Mouse (Mus musculus) MEL (cell line): ENCODE measurements at regions not wholly inside any gene's neighbourhood (a gene's known extent, or its start where the extent isn't known, plus 50 kb on each side); places are given as distances from the start of the nearest gene placed in this dataset.

ENCODE experiments used
- CTCF ChIP-seq, 3 experiments: IDR thresholded peaks in 2 of 3; conservative IDR thresholded peaks in 1 of 3; 2 replicates each; pipeline ENCODE4 v1.5.1; 2011 to 2012; ENCODE audit warnings: low read length in 3 of 3, low read depth in 2 of 3, mild to moderate bottlenecking in 2 of 3, improper control_type of control experiment in 1 of 3, inconsistent platforms in 1 of 3, mixed read lengths in 1 of 3, moderate library complexity in 1 of 3; ENCODE audit not compliant: control insufficient read depth in 1 of 3, insufficient read depth in 1 of 3, poor library complexity in 1 of 3, severe bottlenecking in 1 of 3
- EP300 ChIP-seq, 2 experiments: IDR thresholded peaks; 2 replicates each; pipeline ENCODE4 v1.6.1; 2011; ENCODE audit warnings: improper control_type of control experiment in 2 of 2, low read length in 2 of 2, low read depth in 1 of 2, mild to moderate bottlenecking in 1 of 2
- GATA1 ChIP-seq: IDR thresholded peaks from 2 replicates; pipeline ENCODE4 v1.6.1; 2011; ENCODE audit warnings: low read depth, low read length, improper control_type of control experiment
- MXI1 ChIP-seq: IDR thresholded peaks from 2 replicates; pipeline ENCODE4 v1.6.1; 2011; ENCODE audit warnings: mild to moderate bottlenecking, low read depth, low read length, improper control_type of control experiment
- POLR2A ChIP-seq, 2 experiments: IDR thresholded peaks; 2 replicates each; pipeline ENCODE4 v1.6.1; 2011 to 2012; ENCODE audit warnings: low read length in 2 of 2, mild to moderate bottlenecking in 2 of 2, control low read depth in 1 of 2, improper control_type of control experiment in 1 of 2, low read depth in 1 of 2, moderate library complexity in 1 of 2; ENCODE audit not compliant: control insufficient read depth in 1 of 2, insufficient read depth in 1 of 2, poor library complexity in 1 of 2
- ZKSCAN1 ChIP-seq: IDR thresholded peaks from 2 replicates; pipeline ENCODE4 v1.6.1; 2012; ENCODE audit warnings: low read depth, mild to moderate bottlenecking, inconsistent platforms, low read length, improper control_type of control experiment, moderate library complexity
- ZNF384 ChIP-seq: IDR thresholded peaks from 2 replicates; pipeline ENCODE4 v1.6.1; 2012; ENCODE audit warnings: low read depth, mild to moderate bottlenecking, inconsistent platforms, low read length, improper control_type of control experiment

GRCm38 (mm10) chr2:143224410-143225130 lies 146.3 kb downstream of the Otor start:
- TF ChIP-seq CTCF (IDR thresholded peaks at IDR 0.05 in 2 of 3, conservative IDR thresholded peaks at IDR 0.05 in 1 of 3; ENCODE audit: control insufficient read depth in 1 of 3, insufficient read depth in 1 of 3, low read depth in 2 of 3, low read length in 3 of 3, poor library complexity in 1 of 3, severe bottlenecking in 1 of 3) (no peak), MXI1 (no peak), GATA1 (no peak), EP300 (IDR thresholded peaks at IDR 0.05; ENCODE audit: low read depth in 1 of 2, low read length in 2 of 2) (no peak), ZNF384 (no peak), ZKSCAN1 (no peak), POLR2A (IDR thresholded peaks at IDR 0.05; ENCODE audit: control insufficient read depth in 1 of 2, insufficient read depth in 1 of 2, low read depth in 1 of 2, low read length in 2 of 2, poor library complexity in 1 of 2) (no peak)
